Mouse (Mus musculus) hindbrain, embryonic 16.5 days (tissue): ENCODE data around the gene Zfand3. TPM values are rescaled to one million over a fixed set of nuclear protein-coding genes. Genes with fewer than 3 reads are reported as not detected.

ENCODE experiments used
- ATAC-seq: fragments of 200-750 bp; cut with Nextera tagmentation; 2 replicates; pipeline ENCODE4 v1.8.0; 2017; ENCODE audit warnings: moderate TSS enrichment, moderate library complexity
- H3K27ac ChIP-seq: fragments of 300-500 bp; sonication (generic); 2 replicates; pipeline ENCODE4 v1.5.1; 2014; ENCODE audit warnings: low read depth, mild to moderate bottlenecking, control low read depth, low read length, moderate library complexity
- H3K27me3 ChIP-seq: fragments of 300-500 bp; sonication (generic); replicated peaks from 2 replicates; pipeline ENCODE4 v1.6.1; 2014; ENCODE audit warnings: low read length; ENCODE audit not compliant: control insufficient read depth, insufficient read depth
- H3K36me3 ChIP-seq: fragments of 300-500 bp; sonication (generic); 2 replicates; pipeline ENCODE4 v1.6.1; 2014; ENCODE audit warnings: mild to moderate bottlenecking, low read length, moderate library complexity, mixed read lengths; ENCODE audit not compliant: control insufficient read depth, insufficient read depth
- H3K4me1 ChIP-seq: fragments of 300-500 bp; sonication (generic); 2 replicates; pipeline ENCODE4 v1.6.1; 2014; ENCODE audit warnings: low read depth, low read length; ENCODE audit not compliant: control insufficient read depth, insufficient read depth
- H3K4me2 ChIP-seq: fragments of 300-500 bp; sonication (generic); 2 replicates; pipeline ENCODE4 v1.6.1; 2014; ENCODE audit warnings: mild to moderate bottlenecking, low read length, control low read depth, moderate library complexity
- H3K4me3 ChIP-seq: fragments of 300-500 bp; sonication (generic); 2 replicates; pipeline ENCODE4 v1.5.1; 2014; ENCODE audit warnings: mild to moderate bottlenecking, low read length, control low read depth, moderate library complexity
- H3K9ac ChIP-seq: fragments of 300-500 bp; sonication (generic); 2 replicates; pipeline ENCODE4 v1.6.1; 2014; ENCODE audit warnings: low read depth, mild to moderate bottlenecking, control low read depth, low read length, moderate library complexity
- H3K9me3 ChIP-seq: fragments of 300-500 bp; sonication (generic); 2 replicates; pipeline ENCODE4 v1.6.1; 2014; ENCODE audit warnings: mild to moderate bottlenecking, low read length, moderate library complexity; ENCODE audit not compliant: control insufficient read depth
- whole genome bisulfite sequencing: fragments of 180-500 bp; shearing (Covaris S2); extraction: QIAGEN DNeasy Blood & Tissue Kit; methylation state at CpG from one replicate; pipeline ENCODE4 v1.1.7; 2014; 5-methylcytosine and 5-hydroxymethylcytosine counted together
- polyA plus RNA-seq: library from polyadenylated mRNA; unstranded; fragments of >200 nt; fragmentation: Nextera tagmentation; extraction: Ambion mirVana; gene quantifications from 2 replicates; pipeline ENCODE4 v1.2.1, GENCODE M21; 2015

The Zfand3 gene
- polyA plus RNA-seq, 1 experiment from 2014 or later, result 53.3 TPM

GRCm38 (mm10) chr17:30154861-30155260 lies 150.3 kb downstream of the Zfand3 start:
- Histone ChIP-seq H3K4me2 (no peak overlapping the region), H3K4me1 (peaks cover 25% of the 10 kb centered on the region), H3K27me3 (no peaks in the 10 kb centered on the region), H3K36me3 (no peaks in the 10 kb centered on the region), H3K9me3 (no peaks in the 10 kb centered on the region), H3K4me3 (no peak overlapping the region), H3K9ac (no peak overlapping the region), H3K27ac (no peak overlapping the region)
- ATAC-seq, result no peak
- 76% methylated on average over 1 of the region's 1 CpGs for WGBS

DNA sequence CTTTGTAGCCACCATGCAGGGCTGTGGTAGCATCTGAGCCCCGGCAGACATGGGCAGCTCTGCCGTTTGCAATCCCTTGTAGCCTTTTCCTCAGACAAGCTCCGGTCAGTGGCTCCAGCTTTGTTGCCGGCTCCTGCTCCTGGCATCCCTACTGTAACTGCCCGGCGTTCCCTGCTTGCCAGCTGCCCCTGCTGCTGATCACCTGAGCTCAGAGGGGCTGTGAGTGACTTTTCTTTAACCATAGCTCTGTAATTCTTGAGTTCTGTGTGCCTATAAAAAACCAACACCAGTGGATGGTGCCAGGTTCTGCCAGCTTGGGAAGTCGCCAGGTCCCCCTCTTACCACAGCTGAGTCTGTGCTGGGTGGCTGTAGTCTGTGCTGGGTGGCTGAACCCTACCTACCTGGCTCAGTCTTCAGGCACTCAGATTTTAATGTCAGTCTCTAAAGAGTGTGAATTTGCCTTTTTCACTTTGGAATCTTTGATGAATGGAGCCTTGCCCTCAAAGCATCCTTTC lies 150.9 kb downstream of the Zfand3 start:
- no peaks in the 10 kb centered on the region for H3K36me3 ChIP-seq
- no peak for ATAC-seq
- peaks cover 21% of the 10 kb centered on the region for H3K4me1 ChIP-seq
- no peaks in the 10 kb centered on the region for H3K27me3 ChIP-seq
- 55% methylated on average over 7 of the region's 7 CpGs for WGBS
- H3K4me2 ChIP-seq, result no peak overlapping the region
- no peak overlapping the region for H3K27ac ChIP-seq
- H3K9me3 ChIP-seq, result no peaks in the 10 kb centered on the region
- H3K9ac ChIP-seq, result no peak overlapping the region
- H3K4me3 ChIP-seq, result no peak overlapping the region

- Histone ChIP-seq H3K36me3 (no peaks in the 10 kb centered on the region), H3K27me3 (no peaks in the 10 kb centered on the region), H3K27ac (no peak overlapping the region), H3K9me3 (no peaks in the 10 kb centered on the region), H3K4me1 (peaks cover 21% of the 10 kb centered on the region), H3K4me2 (no peak overlapping the region), H3K9ac (peak overlapping the region; percentile 31; the same call in 1 of the 2 replicates), H3K4me3 (no peak overlapping the region)
- 37% methylated on average over 10 of the region's 10 CpGs for WGBS
- ATAC-seq, result no peak
These were observed 154.0 kb downstream of the Zfand3 start for GRCm38 (mm10) chr17:30158419-30159108.

GRCm38 (mm10) chr17:30159341-30159740 lies 154.8 kb downstream of the Zfand3 start:
- no peaks in the 10 kb centered on the region for H3K27me3 ChIP-seq
- no peak overlapping the region for H3K9ac ChIP-seq
- no peaks in the 10 kb centered on the region for H3K36me3 ChIP-seq
- no peak for ATAC-seq
- H3K4me2 ChIP-seq, result no peak overlapping the region
- WGBS, result 42% methylated on average over 5 of the region's 5 CpGs
- no peak overlapping the region for H3K27ac ChIP-seq
- H3K4me1 ChIP-seq, result peaks cover 17% of the 10 kb centered on the region
- no peaks in the 10 kb centered on the region for H3K9me3 ChIP-seq
- no peak overlapping the region for H3K4me3 ChIP-seq

- Histone ChIP-seq H3K36me3 (no peaks in the 10 kb centered on the region), H3K9ac (no peak overlapping the region), H3K4me3 (no peak overlapping the region), H3K4me2 (no peak overlapping the region), H3K27me3 (no peaks in the 10 kb centered on the region), H3K4me1 (peaks cover 15% of the 10 kb centered on the region), H3K27ac (no peak overlapping the region), H3K9me3 (no peaks in the 10 kb centered on the region)
- 58% methylated on average over 14 of the region's 14 CpGs for WGBS
- peak; percentile 56 for ATAC-seq
These were observed 156.4 kb downstream of the Zfand3 start for GRCm38 (mm10) chr17:30160823-30161432.

GRCm38 (mm10) chr17:30162983-30163382 lies 158.4 kb downstream of the Zfand3 start:
- Histone ChIP-seq H3K4me2 (no peak overlapping the region), H3K27me3 (no peaks in the 10 kb centered on the region), H3K4me1 (peaks cover 13% of the 10 kb centered on the region), H3K36me3 (no peaks in the 10 kb centered on the region), H3K27ac (no peak overlapping the region), H3K4me3 (no peak overlapping the region), H3K9ac (no peak overlapping the region), H3K9me3 (no peaks in the 10 kb centered on the region)
- WGBS, result 84% methylated on average over 5 of the region's 5 CpGs
- ATAC-seq, result no peak

- Histone ChIP-seq H3K27me3 (no peaks in the 10 kb centered on the region), H3K36me3 (no peaks in the 10 kb centered on the region), H3K9me3 (no peaks in the 10 kb centered on the region), H3K27ac (no peak overlapping the region), H3K4me3 (no peak overlapping the region), H3K4me1 (peaks cover 5% of the 10 kb centered on the region), H3K4me2 (no peak overlapping the region), H3K9ac (no peak overlapping the region)
- ATAC-seq, result no peak
- 84% methylated on average over 6 of the region's 6 CpGs for WGBS
These were observed 159.3 kb downstream of the Zfand3 start for GRCm38 (mm10) chr17:30163793-30164192.

GRCm38 (mm10) chr17:30164818-30165217 lies 160.3 kb downstream of the Zfand3 start:
- no peaks in the 10 kb centered on the region for H3K4me1 ChIP-seq
- 57% methylated on average over 9 of the region's 9 CpGs for WGBS
- H3K9ac ChIP-seq, result no peak overlapping the region
- no peaks in the 10 kb centered on the region for H3K9me3 ChIP-seq
- H3K36me3 ChIP-seq, result no peaks in the 10 kb centered on the region
- no peak for ATAC-seq
- no peak overlapping the region for H3K4me2 ChIP-seq
- H3K27me3 ChIP-seq, result no peaks in the 10 kb centered on the region
- H3K4me3 ChIP-seq, result no peak overlapping the region
- H3K27ac ChIP-seq, result no peak overlapping the region

DNA sequence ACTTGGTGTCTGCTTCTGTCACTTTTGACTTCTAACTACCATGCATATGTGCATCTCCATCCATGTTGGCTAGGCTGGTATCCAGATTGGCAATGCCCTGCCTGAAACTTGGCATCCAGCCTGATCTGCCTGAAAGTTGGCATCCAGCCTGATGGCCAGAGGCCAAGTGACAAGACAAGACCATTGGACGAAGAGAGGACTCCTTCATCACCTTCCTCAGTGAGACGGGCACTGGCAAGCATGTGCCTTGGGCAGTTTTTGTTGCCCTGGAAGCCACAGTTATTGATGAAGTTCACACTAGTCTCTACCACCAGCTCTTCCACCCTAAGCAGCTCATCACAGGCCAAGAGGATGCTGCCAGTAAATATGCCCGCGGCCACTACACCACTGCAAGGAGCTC lies 172.9 kb downstream of the Zfand3 start:
- Histone ChIP-seq H3K4me3 (no peak overlapping the region), H3K27me3 (no peaks in the 10 kb centered on the region), H3K4me2 (no peak overlapping the region), H3K27ac (no peak overlapping the region), H3K36me3 (no peaks in the 10 kb centered on the region), H3K4me1 (peaks cover 3% of the 10 kb centered on the region; the same call in 1 of the 2 replicates), H3K9ac (no peak overlapping the region), H3K9me3 (no peaks in the 10 kb centered on the region)
- WGBS, result 48% methylated on average over 4 of the region's 4 CpGs
- ATAC-seq, result peak; percentile 52; the same call in 1 of the 2 replicates
